Mouse (Mus musculus): ENCODE measurements around the gene Aldh16a1.
A peak's percentile ranks its signal among the peaks of the same experiment; 100 is the strongest.
"Not testable (repeated sequence)": the region's sequence is repeated elsewhere in the genome, so short reads cannot be mapped to it uniquely, and the experiment has no call there.

Gene Aldh16a1

DNA sequence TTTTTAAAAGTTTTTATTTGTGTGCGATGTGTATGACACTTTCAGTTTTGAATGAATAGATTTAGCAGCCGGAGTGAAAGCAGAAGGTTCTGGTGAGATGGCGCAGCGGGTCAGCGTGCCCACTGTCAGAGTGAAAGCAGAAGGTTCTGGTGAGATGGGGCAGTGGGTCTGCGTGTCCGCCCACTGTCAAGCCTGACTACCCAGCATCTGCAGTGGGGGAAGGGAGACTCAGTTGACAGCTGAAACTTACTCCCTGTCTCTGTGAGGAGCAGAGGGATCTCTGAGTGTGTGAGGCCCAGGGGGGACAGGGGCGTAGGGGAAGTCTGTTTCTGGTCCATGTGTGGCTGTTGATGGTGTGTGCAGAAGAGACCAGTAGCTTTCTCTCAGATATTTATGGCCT is 36.8 kb downstream of the Aldh16a1 start:
- DNase-seq (ENCODE audit: low spot score in 2 of 2): no peak

DNA sequence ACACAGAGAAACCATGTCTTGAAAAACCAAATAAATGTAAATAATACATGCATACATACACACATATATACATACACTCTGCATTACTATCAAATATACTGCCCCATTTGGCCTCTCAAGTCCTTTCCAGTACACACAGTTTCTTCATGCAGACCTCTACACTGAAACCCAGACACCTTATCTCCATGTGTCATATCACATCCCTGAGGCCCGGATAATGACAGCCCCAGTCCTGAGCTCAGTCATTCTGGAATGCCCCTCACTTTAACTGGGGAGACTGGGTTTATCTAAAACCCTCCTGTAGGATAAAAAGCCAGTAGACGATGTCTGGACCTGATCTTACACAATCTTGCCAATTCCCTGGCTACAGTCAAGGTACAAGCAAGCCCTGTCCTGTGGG is 40.9 kb downstream of the Aldh16a1 start:
- no peak for DNase-seq (ENCODE audit: low spot score in 2 of 2)

DNA sequence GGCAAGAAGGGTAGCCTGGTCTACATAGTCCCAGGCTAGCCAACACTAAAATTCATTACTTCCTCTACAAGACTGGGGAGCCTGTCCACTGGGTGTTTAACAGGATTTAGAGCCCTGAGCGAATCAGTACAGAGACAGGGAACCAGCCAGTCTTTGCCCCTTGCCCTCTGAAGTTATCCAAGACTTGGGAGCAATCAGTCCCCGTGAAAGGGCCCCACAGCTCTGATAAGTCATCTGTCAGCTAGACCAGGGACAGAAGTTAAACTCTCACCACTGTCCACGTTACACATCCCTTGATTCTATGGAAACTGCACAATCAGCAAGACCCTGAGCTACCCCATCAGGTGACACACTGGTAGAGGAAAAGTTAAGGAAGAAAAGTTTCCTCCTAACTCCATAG is 41.9 kb downstream of the Aldh16a1 start:
- no peak for DNase-seq (ENCODE audit: low spot score in 2 of 2)

DNA sequence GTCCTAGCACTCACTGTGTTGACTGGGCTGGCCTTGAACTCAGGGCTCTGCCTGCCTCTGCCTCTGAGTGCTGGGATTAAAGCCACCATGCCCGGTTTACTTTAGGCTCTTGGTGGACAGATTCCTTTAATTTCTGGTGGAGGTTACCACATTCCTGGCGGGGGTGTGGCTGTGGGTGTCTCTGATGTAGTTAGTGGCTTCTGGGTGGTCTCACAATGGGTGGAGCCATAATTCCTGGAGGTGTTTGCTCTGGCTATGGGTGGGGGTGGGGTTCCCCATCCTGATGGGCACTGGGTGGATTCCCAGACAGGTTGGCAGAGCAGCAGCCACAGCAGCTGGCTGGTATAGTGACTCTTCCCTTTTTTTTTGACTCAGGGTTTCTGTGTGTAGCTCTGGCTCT is 42.4 kb downstream of the Aldh16a1 start:
- no peak for DNase-seq (ENCODE audit: low spot score in 2 of 2)

DNA sequence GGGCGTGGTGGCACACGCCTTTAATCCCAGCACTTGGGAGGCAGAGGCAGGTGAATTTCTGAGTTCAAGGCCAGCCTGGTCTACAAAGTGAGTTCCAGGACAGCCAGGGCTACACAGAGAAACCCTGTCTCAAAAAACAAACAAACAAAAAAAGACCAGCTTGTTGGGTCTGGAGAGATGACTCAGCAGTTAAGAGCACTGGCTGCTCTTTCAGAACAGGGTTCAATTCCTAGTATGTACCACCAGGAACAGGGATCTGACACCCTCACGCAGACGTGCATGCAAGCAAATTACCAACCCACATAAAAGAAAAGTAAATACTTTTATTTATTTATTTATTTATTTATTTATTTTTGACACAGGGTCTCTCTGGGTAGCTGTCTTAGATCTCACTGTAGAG is 44.3 kb downstream of the Aldh16a1 start:
- DNase-seq (ENCODE audit: low spot score in 2 of 2): not testable (repeated sequence)

DNA sequence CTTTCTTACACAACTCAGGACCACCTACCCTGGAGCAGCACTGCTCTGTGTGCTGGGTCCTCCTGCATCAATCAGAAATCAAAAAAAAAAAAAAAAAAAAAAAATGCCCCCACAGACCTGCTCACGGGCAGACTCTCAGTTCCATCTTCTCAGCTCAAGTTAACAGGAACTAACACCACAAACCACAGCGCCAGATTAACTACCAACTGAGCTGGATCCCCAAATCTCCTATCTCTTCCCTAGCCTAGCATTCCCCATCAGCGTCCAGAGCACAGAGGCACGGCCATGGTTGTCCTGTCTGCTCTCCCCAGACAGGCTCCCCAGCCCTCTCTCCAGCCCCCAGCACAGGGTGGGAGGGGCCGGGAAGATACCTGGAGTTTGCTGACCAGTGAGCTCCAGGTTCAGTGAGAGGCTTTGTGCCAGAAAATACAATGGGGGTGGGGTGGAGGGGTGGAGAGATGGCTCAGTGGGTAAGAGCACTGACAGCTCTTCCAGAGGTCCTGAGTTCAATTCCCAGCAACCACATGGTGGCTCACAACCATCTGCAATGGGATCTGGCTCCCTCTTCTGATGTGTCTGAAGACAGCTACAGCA is 47.2 kb downstream of the Aldh16a1 start:
- DNase-seq (ENCODE audit: low spot score in 2 of 2): no peak

DNA sequence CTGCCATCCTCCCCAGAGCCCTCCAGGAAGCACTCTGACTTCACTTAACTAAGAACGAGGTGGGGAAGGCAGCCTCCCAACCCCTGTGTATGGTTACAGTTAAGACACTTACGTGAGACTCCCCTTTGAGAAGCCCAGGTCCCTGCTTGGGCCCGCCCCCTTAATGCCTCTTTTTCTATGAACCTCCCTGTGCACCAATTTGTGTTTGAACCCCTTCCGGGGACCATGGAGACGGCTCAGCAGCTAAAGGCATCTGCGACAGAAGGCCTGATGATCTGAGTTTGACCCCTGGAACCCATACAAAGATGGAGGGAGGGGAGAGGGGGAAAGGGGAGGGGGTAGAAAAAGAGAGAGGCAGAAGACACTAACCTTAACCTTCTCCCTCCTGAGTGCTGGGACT is 47.9 kb downstream of the Aldh16a1 start:
- DNase-seq (ENCODE audit: low spot score in 2 of 2): no peak

DNA sequence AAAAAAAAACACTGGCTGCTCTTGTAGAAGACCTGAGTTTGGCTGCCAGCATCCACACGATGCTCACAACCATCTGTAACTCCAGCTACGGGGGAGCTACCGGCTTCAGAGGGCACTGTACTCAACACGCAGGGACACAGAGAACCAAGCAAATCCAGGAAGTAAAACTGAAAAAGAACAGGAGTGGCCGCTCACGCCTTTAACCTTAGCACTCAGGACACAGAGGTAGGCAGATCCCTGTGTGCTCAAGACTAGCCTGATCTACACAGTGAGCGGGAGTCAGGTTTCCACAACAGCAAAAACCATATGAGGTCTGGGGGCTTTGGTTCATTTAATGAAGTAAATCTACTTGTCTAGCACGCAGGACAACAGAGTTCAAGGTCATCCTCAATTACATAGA is 48.9 kb downstream of the Aldh16a1 start:
- no peak for DNase-seq (ENCODE audit: low spot score in 2 of 2)

DNA sequence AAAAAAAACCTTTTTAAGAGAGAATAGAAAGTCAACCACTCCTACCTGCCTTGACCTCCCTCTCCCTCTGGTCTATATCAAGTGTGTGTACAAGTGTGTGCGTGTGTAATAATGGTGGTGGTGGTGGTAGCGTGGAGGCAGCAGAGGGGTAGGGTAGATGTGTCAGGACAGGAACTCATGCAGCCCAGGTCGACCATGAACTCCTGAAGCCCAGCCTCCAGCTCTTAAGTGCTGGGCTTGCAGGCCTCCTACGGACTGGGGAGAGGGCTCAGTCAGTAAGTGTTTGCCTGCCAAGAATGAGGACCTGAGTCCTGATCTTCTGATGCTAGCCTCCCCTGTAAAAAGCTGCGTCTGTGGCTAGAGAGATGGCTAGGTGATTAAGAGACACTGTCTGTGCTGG is 49.4 kb downstream of the Aldh16a1 start:
- DNase-seq (ENCODE audit: low spot score in 2 of 2): no peak

DNA sequence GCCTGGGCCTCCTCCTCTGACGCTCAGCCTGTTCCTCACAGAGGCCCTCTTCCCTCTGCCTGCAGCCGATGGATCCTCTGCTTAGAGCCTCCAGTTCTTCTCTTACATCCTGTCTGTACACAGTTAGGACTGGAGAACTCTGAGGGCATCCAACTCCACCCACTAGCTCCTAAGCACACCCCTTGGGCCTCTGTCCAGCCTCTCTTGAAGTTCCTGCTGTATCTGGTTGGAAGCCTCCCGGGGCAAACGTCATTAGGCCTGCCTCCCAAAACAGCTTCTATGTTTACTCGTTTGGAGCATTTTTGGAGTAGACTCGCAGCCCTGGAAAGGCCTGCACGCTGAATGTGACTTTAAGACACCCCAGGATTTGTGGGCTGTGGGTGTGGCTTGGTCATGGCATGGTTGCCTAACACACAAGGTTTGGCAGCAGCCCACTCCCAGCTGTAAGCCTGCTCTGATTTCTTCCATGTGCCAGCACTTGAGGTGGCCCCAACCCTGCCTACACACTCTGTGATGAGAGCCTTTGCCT is 50.7 kb downstream of the Aldh16a1 start, which contains the start of gene Fcgrt:
Gene Fcgrt, minus strand, starts transcription at position 200 of the 529 bp plus-strand sequence.
- peak; percentile 98 to 99 for DNase-seq (ENCODE audit: low spot score in 2 of 2)

DNA sequence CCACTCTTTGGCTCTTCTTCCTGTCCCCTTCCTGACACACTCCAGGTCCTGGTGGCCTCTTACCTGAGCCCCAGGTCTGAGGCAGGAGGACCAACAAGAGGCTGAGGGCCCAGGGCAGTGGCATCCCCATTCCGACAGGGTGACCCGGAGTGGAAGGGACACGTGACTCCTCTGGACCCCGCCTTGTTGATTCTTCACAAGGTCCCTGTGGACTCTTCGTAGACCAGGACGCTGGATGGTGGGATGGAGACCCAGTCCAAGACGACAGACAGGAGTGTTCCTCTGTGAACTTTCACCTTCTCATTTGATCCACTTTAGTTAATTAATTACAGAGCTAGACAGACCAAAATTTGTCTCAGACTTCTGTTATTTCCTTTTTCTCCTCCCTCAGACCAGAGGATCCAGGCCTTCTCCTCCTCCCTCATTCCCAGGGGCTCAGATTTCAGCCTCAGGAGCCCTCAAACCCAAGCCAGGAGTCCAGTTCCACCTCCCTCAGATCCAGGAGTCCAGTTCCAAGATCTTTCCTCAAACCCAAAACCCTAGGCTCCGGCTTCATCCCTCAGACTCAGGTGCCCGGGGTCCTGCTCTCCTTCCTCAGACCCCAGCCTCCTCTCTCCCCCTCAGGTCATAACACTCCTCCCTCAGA is 51.3 kb downstream of the Aldh16a1 start:
- DNase-seq (ENCODE audit: low spot score in 2 of 2): peak in 1 of 2 experiments; percentile 74

DNA sequence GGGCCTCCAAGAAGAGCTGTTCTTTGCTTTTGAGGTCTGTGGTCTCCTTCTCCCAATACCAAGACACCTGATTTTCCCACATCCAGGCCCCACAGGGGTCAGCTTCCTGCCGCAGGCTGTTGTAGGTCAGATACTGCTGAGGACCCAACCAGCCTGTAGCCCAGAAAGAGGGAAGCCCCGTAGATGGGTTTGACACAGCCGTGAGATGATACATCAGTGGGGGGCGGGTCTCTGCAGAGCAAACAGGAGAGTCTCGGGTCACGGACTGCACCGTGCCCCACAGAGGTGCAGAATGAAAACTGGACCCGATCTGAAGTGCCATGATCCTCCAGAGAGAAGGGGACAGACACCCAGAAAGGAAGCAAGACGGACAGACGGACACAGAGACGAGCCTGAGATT is 51.9 kb downstream of the Aldh16a1 start:
- DNase-seq (ENCODE audit: low spot score in 2 of 2): no peak

DNA sequence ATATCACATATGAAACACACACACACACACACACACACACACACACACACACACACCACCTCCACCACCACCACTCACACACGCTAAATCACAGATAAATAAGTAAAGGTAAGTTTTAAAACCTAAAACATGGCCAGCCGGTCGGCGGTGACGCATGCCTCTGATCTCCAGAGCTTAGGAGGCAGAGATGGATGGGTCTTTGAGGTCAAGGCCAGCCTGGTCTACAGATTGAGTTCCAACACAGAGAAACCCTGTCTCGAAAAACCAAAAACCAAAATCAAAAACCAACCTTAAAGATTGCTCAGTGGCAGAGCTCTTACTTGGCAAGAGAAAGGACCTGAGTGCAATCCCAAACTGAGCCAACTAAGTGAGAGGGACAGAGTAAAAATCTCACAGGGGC is 54.3 kb downstream of the Aldh16a1 start:
- DNase-seq (ENCODE audit: low spot score in 2 of 2): no peak

DNA sequence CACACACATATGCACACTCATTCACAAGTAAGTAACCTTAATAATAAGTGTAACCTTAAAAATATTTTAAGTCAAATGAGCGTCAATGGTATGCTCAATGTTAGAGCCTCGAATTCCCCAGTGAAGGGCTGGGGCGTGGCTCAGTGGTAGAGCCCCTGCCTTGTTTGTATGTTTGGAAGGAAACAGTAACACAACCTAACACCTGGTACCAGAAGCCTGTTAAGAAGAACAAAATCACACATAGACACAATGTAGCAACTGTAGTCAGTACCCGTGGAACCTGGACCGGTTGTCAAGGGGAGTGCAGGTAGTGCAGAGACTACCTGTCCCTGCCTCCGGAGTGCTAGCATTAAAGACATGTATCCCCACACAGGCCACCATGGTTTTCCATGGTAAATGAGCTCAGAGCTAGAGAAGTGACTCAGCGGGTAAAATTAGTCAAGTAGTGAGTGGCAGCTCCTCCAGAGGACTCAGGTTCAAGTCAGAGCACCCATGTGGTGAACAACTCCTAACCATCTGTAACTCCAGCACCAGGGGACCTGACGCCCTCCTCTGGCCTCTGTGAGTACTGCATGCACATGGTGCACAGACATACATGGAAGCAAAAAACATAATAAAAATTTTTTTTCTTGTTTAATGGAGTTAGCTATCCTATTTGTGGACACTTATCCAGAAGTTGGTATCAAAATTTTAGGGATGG is 55.7 kb downstream of the Aldh16a1 start:
- no peak for DNase-seq (ENCODE audit: low spot score in 2 of 2)

DNA sequence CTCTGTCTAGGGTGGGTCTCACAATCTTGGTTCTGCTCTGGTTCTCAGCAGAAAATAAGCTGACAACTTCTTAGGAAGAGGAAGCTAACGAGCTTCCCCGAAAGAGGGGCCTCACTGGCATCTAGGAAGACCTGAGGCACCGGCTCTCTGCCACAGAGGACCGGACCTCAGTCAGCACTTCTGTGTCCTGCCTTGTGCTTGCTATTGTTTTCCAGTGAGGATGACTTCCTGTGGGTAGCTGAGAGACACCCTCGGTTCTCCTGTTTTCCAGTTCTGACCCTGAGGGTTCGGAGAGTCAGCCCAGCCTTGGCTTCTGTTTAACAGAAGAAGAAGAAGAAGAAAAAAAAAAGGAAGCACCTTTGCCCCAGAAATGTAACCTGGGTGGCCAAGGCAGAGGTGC is 56.9 kb downstream of the Aldh16a1 start:
- peak in 1 of 2 experiments; percentile 63 for DNase-seq (ENCODE audit: low spot score in 2 of 2)

DNA sequence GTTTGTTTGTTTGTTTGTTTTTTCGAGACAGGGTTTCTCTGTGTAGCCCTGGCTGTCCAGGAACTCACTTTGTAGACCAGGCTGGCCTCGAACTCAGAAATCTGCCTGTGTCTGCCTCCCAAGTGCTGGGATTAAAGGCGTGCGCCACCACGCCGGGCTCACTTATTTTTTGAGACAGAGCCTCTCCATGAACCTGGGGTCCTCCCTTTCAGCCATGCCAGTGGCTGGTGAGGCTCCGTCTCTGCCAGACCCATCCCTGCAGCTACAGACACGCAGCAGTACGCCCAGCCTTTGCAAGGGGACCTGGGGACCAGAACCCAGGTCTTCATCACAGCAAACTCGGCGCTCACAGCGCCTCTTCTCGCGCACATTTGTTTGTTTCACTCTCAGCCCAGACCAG is 58.4 kb downstream of the Aldh16a1 start:
- DNase-seq (ENCODE audit: low spot score in 2 of 2): not testable (repeated sequence)

DNA sequence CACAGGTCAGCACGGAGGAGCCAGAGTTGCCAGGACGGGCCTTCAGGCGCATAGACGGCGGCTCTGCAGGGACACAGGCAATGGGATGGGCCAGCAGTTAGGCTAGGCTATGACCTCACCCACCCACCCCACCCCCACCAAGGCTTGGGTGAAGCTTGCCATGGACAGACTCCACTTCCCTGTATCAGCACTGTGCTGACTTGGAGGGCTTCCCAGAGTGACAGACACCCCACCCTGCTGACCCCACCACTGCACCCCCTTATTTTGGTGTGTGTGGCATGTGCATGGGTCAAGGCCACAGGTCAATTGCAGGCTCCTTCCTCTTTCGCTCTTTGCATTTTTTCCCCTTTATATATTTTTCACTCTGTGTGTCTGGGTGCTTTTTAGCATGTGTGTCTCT is 59.0 kb downstream of the Aldh16a1 start:
- peak; percentile 41 to 49 for DNase-seq (ENCODE audit: low spot score in 2 of 2)

DNA sequence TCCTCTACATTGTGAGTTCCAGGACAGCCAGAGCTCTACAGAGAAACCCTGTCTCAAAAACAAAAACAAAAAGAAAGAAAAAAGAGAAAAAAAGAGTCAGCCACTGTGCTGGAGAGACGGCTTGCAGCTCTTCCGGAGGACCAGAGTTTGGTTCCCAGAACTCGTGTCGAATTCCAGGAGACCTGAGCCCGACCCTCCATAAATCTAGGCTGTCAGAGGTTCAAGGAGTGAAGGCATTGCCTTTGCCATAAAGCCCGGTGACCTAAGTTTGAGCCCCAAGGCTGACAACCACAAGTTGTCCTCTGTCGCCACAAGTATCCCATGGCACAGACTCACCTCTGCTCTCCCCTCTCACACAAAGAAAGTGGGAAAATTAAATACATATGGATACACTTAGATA is 60.3 kb downstream of the Aldh16a1 start:
- no peak for DNase-seq (ENCODE audit: low spot score in 2 of 2)

DNA sequence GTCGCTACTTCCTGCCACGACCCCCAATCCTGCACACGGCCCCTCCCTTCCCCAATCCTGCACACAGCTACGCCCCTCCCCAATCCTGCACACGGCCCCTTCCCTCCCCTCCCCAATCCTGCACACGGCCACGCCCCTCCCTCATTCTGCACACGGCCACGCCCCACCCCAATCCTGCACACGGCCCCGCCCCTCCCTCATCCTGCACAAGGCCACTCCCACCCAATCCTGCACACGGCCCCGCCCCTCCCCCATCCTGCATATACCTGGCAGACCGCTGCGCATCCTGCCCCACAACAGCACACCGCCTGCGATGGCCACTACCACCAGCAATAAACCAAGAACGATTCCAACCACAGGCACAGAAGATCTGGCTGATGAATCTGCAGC is 60.9 kb downstream of the Aldh16a1 start:
- DNase-seq (ENCODE audit: low spot score in 2 of 2): no peak

DNA sequence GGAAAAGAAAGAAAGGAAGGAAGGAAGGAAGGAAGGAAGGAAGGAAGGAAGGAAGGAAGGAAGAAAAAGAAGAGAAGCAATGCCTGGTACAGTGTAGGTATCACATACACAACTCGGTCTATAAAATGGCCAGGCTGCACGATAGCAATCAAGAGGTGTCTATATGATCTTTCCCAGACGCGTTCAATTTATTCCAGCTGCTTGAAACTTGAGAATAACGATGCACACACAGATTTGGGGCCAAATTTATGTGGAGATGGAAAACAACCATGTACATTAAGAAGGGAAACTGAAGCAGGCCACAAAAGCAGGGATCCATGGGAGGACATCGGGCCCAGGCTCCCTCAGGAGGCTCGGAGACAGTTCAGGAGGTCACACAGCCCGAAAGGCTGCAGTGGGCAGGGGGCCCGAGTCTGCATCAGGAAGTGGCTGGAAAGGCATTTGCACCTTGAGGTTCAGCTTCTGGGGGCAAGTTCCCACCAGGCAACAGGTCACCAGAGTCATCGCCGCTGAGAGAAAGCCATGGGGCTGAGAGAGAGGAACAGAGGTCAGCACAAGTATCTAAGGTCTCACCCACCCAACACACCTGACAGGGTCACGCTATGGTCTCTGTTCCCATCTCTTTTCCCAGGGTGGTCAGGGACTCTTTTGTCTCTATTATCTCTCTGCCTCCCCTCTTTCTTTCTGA is 61.4 kb downstream of the Aldh16a1 start:
- DNase-seq (ENCODE audit: low spot score in 2 of 2): no peak

DNA sequence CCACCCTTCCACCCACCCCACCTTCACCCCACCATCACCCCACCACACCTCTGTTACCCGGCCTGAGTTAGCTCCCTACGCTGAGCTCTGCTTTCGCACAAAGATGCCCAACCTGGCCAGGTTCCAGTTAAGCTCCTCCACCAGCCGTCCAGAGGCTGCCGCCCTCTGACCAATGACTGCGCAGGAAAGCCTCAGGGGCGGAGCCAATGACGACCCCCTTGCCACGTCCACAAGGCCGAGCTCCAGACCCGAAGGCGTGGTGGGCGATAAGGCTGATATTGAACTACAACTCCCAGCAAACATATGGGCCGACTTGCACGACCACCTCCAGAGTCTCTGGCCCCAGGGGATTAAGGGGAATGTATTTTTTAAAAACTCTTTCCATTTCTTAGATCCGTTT is 62.3 kb downstream of the Aldh16a1 start, which contains the start of gene Rcn3:
Gene Rcn3, minus strand, starts transcription at position 174 of the 400 bp plus-strand sequence.
- peak; percentile 85 to 89 for DNase-seq (ENCODE audit: low spot score in 2 of 2)

All from heart, adult 9 months (tissue).